ENCODE assay signal across 8 mouse cellular contexts in the genomic region with DNA sequence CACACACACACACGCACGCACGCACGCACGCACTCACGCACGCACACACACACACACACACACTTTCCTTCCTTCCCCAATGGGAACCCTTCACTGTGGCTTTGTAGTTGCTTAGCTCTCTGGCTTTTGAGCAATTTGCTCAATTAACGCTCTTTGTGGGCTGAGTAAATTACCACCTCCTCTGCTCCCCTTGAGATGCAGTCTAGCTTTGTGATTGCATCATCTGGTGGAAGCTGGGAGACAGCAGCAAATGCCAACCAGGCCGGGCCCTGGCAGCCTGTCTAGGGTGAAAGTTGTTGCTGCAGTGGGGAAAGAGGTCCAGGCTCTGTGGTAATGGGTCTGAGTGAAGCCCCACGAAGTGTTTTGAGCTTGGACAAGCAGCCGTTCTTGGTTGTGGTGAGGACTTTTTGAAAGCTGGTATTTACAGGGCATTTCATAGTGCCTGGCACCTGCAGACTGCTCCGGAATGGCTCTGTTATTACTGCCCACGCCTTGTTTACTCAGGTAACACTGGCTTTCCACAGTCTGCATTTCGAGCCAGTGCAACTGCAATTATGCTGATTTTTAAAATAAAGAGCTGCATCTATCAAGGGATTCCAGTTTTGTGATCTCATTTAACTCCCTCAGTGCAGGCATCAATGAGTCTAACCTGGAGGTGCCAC. TPM values are rescaled to one million over a fixed set of nuclear protein-coding genes. Genes with fewer than 3 reads are reported as not detected.
DNase-seq lines count a peak whose midpoint lies in the region; ATAC-seq and TF ChIP-seq lines count a peak whose summit lies in the region.

No protein-coding gene starts in this region.

- TF ChIP-seq CTCF in small intestine, adult 2 months (IDR thresholded peaks at IDR 0.05; ENCODE audit: extremely low read depth, insufficient read length, insufficient replicate concordance, low read depth, low read length), result no peak

- H3K36me3 ChIP-seq in intestine, embryonic 15.5 days, result no peaks in the 10 kb centered on the region
- no peaks in the 10 kb centered on the region for H3K36me3 ChIP-seq in intestine, embryonic 16.5 days (ENCODE audit: control insufficient read depth, insufficient read depth, low read length)
- H3K36me3 ChIP-seq in small intestine, adult 2 months (ENCODE audit: control insufficient read depth, insufficient read depth, low read length), result no peaks in the 10 kb centered on the region

- no peak for ATAC-seq in intestine, embryonic 15.5 days
- no peak for ATAC-seq in intestine, embryonic 16.5 days

- 0 out of 2 replicates have a peak overlapping the region, but pooled peaks have one; percentile 10 for H3K9ac ChIP-seq in intestine, embryonic 15.5 days
- no peak overlapping the region for H3K9ac ChIP-seq in intestine, embryonic 16.5 days (ENCODE audit: low read depth, low read length)

- H3K4me3 ChIP-seq in intestine, embryonic 15.5 days (replicated peaks), result no peak overlapping the region
- H3K4me3 ChIP-seq in intestine, embryonic 16.5 days (ENCODE audit: low read length), result no peak overlapping the region
- no peak overlapping the region for H3K4me3 ChIP-seq in small intestine, adult 2 months (ENCODE audit: low read depth, low read length)

- no peaks in the 10 kb centered on the region for H3K9me3 ChIP-seq in intestine, embryonic 15.5 days
- H3K9me3 ChIP-seq in intestine, embryonic 16.5 days (ENCODE audit: control insufficient read depth, low read length), result no peaks in the 10 kb centered on the region

- H3K27ac ChIP-seq in intestine, embryonic 15.5 days, result no peak overlapping the region
- no peak overlapping the region for H3K27ac ChIP-seq in intestine, embryonic 16.5 days (ENCODE audit: low read length)
- peak overlapping the region; percentile 32 for H3K27ac ChIP-seq in small intestine, adult 2 months (ENCODE audit: insufficient read depth, low read depth, low read length)

- DNase-seq in urinary bladder, postnatal 36 days (ENCODE audit: low spot score in 2 of 2), result peak; percentile 20 to 71
- DNase-seq in urinary bladder, postnatal 25 days (ENCODE audit: low spot score), result no peak
- DNase-seq in layer of hippocampus, adult 9-11 months, result peak; percentile 24
- DNase-seq in cerebellum, postnatal 14 days, result no peak
- DNase-seq in ovary, postnatal 36 days (ENCODE audit: low spot score), result no peak

- no peak overlapping the region for H3K4me2 ChIP-seq in intestine, embryonic 15.5 days (replicated peaks)
- H3K4me2 ChIP-seq in intestine, embryonic 16.5 days (ENCODE audit: low read depth, low read length), result no peak overlapping the region

- H3K4me1 ChIP-seq in intestine, embryonic 15.5 days (replicated peaks), result peaks cover 9% of the 10 kb centered on the region; the same call in 1 of the 2 replicates
- H3K4me1 ChIP-seq in intestine, embryonic 16.5 days (ENCODE audit: control insufficient read depth, insufficient read depth, low read length), result peaks cover 16% of the 10 kb centered on the region; the same call in 1 of the 2 replicates
- H3K4me1 ChIP-seq in small intestine, adult 2 months (ENCODE audit: control insufficient read depth, insufficient read depth, insufficient read length, low read length), result peaks cover 12% of the 10 kb centered on the region; the same call in 1 of the 2 replicates

- no peaks in the 10 kb centered on the region for H3K27me3 ChIP-seq in intestine, embryonic 15.5 days (replicated peaks)
- no peaks in the 10 kb centered on the region for H3K27me3 ChIP-seq in intestine, embryonic 16.5 days (replicated peaks; ENCODE audit: control insufficient read depth, insufficient read depth, low read length)
- H3K27me3 ChIP-seq in small intestine, adult 2 months (ENCODE audit: control insufficient read depth, insufficient read depth, low read length), result no peaks in the 10 kb centered on the region

- 77% methylated on average over 14 of the region's 14 CpGs for WGBS in intestine, embryonic 15.5 days
- WGBS in intestine, embryonic 16.5 days, result 77% methylated on average over 14 of the region's 14 CpGs
- 44% methylated on average over 14 of the region's 14 CpGs for WGBS in small intestine, adult 2 months

- TF ChIP-seq POLR2A in small intestine, adult 2 months (IDR thresholded peaks at IDR 0.05; ENCODE audit: low read depth, low read length), result no peak

RNA-seq across cellular contexts. Expression of a gene that starts 10.0 kb away (rescaled TPM):
- 3.9 and 4.1 TPM in 2 replicates for polyA plus RNA-seq in intestine, embryonic 15.5 days (2015; fragmentation: Nextera tagmentation; extraction: Ambion mirVana)
- polyA plus RNA-seq in intestine, embryonic 16.5 days (2015; fragmentation: Nextera tagmentation; extraction: Ambion mirVana), result 3.5 and 4.2 TPM in 2 replicates
- polyA plus RNA-seq in small intestine, adult 2 months (2012; rRNA removed), result 4.4 and 9.3 TPM in 2 replicates

Comparison
In these comparisons a context has a peak if more than half of its experiments do, and no peak if none do; other contexts are left out.
1. DNase-seq: peak in urinary bladder, postnatal 36 days (2 of 2) and layer of hippocampus, adult 9-11 months (single experiment); none in urinary bladder, postnatal 25 days (single experiment), cerebellum, postnatal 14 days (0 of 2) and ovary, postnatal 36 days (single experiment).